Mouse (Mus musculus): ENCODE data around the gene Cep68. TPM values are rescaled to one million over a fixed set of nuclear protein-coding genes. Genes with fewer than 3 reads are reported as not detected.

Gene Cep68
- total RNA-seq, 2 experiments from 2014 or later: 32.0 to 32.7 TPM

DNA sequence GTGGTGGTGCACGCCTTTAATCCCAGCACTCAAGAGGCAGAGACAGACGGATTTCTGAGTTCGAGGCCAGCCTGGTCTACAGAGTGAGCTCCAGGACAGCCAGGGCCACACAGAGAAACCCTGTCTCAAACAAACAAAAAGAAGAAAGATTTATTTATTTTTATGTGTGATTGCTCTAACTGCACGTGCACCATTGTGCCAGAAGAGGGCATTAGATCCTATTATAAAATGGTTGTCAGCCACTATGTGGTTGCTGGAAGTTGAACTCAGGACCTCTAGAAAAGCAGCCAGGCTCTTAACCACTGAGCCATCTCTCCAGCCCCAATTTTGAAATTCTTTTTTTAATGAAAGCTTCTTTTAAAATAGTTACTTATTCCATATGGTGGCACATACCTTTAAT lies 32.8 kb downstream of the Cep68 start:
- intact Hi-C loops (cut with DNase I): no loop called here
- no peak for DNase-seq (ENCODE audit: extremely low spot score in 1 of 2, low spot score in 2 of 2)

DNA sequence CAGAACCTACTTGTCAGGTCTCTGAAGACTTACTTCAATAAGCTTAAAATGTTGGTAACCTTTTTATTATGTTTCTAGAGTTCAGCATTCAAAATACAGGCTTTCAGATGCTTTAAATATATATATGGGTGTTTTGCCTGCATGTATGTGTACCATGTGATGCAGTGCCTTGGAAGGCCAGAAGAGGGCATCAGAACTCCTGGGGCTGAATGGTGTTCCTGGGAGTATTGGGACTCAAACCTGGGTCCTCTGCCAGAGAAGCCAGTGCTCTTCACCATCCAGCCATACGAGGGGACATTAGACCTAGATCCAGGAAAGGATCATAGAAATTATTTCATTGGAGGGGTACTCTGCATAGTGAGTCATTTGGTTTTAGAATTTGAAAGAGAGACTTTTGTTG lies 34.5 kb downstream of the Cep68 start:
- no peak for DNase-seq (ENCODE audit: extremely low spot score in 1 of 2, low spot score in 2 of 2)
- intact Hi-C loops (cut with DNase I): no loop called here

DNA sequence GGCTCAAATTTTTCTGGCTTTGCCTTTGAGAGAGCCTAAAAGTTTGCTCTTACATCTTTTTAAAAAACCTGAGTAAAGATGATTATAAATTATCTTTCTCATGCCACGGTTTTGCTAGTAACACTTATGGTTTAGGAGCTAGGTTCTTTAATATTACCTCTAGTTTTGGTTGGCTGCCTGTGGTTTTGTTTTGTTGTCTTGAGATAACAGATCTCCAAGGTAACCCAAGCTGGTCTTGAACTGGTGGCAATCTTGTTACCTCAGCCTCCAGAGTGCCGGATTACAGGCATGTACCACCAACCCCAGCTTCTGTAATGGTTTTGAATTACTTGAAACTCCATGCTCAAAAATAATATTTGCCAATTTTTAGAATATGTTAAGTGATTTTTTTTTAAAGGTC lies 37.4 kb downstream of the Cep68 start:
- intact Hi-C loops (cut with DNase I): no loop called here
- DNase-seq (ENCODE audit: extremely low spot score in 1 of 2, low spot score in 2 of 2): no peak

DNA sequence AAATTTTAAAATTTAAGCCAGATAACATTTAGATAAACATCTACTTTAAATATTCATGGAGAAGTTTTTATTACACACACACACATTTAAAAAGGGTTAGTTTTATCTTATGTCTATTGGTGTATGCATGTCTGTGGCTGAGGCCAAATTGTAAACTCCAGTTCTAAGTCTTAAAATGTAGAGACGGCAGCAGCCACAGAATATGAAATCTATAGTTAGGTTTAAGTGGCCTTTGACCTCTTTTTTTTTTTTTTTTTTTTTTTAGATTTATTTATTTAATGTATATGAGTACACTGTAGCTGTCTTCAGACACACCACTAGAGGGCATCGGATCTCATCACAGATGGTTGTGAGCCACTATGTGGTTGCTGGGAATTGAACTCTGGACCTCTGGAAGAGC lies 41.6 kb downstream of the Cep68 start:
- no peak for DNase-seq (ENCODE audit: extremely low spot score in 1 of 2, low spot score in 2 of 2)
- intact Hi-C loops (cut with DNase I): no loop called here

DNA sequence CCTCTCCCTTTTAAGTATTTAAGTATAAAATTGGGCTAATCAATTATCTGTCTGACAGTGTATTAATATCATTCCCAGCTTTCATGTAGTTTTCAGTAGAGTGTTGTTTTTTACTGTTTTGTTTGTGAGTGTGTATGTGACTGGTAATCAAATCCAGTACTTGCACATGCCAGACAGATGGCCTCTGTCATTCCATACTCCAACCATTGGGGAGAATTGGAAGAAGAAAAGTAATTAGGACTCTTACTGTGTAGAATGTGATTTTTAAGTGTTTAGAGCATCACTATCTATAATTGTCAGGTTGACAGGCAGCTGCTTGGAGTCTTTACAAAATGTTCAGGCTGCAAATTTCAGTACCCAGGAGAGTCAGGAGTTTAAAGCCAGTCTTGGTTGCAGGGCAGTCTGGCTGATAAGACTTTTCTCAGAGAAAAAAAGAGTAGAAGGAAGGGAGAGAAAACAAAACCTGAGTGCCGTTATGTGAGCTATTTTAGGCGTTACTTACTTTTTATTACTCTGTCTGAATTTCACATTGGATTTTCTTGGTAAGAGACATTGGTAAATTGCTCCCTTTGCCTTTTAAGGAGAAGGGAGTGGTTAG lies 42.5 kb downstream of the Cep68 start:
- intact Hi-C loops (cut with DNase I): no loop called here
- DNase-seq (ENCODE audit: extremely low spot score in 1 of 2, low spot score in 2 of 2): no peak

DNA sequence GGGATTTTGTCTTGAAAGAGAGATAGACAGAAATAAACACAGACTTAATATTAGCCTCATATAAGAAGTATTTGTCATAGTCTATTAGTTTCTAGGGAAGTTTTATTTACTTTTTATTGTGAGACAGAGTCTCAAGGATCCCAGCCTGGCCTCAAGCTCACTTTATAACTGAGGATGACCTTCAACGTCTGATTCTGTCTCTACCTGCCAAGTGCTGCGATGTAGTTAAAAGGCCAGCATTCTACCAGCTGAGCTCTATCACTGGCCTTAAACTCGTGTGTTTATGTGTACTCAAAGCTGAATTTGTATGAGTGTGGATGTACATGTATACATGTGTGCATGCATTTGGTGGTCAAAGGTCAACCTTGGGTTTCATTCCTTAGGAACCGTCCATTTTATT lies 43.7 kb downstream of the Cep68 start:
- intact Hi-C loops (cut with DNase I): no loop called here
- no peak for DNase-seq (ENCODE audit: extremely low spot score in 1 of 2, low spot score in 2 of 2)

DNA sequence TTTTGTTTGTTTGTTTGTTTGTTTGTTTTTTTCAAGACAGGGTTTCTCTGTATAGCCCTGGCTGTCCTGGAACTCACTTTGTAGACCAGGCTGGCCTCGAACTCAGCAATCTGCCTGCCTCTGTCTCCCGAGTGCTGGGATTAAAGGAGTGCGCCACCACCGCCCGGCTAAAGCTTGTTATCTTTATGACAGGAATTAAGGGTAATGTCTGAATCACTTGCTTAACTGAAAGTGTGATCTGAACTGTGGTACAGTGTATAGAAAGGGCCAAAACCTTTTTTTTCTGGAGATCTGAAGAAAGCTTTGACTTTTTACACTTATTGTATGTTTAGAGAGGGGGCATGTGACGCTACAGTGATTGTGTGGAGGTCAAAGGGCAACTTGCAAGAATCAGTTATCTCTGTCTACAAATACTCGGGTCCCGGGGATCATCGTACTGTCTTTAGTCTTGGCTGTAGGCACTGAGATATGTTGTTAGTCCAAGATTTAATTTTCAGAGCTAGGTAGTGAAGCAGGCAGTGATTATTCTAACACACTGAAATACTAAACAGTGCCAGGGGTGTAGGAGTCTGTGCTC lies 44.3 kb downstream of the Cep68 start:
- no peak for DNase-seq (ENCODE audit: extremely low spot score in 1 of 2, low spot score in 2 of 2)

DNA sequence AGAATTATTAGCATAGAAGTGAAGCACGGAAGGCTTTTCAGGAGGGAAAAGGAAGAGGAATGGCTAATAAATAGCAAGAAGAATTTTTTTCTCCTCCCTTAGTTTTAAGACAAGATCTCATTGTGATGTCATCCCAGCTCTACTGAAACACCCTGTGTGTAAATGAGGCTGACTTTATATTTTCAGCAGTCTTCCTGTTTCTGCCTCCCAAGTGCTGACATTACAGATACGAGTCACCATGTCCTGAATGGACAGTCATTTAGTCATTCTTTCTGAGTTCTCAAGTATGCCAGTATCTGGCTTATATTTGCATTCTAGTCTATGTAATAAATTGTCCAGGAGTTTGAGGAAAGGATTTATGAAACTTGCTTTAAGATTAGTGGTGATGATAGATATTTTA lies 44.9 kb downstream of the Cep68 start:
- no peak for DNase-seq (ENCODE audit: extremely low spot score in 1 of 2, low spot score in 2 of 2)
- intact Hi-C loops (cut with DNase I): no loop called here

More for the DNA sequence above, 44.3 kb downstream of the Cep68 start:
- intact Hi-C loops (cut with DNase I): no loop called here

DNA sequence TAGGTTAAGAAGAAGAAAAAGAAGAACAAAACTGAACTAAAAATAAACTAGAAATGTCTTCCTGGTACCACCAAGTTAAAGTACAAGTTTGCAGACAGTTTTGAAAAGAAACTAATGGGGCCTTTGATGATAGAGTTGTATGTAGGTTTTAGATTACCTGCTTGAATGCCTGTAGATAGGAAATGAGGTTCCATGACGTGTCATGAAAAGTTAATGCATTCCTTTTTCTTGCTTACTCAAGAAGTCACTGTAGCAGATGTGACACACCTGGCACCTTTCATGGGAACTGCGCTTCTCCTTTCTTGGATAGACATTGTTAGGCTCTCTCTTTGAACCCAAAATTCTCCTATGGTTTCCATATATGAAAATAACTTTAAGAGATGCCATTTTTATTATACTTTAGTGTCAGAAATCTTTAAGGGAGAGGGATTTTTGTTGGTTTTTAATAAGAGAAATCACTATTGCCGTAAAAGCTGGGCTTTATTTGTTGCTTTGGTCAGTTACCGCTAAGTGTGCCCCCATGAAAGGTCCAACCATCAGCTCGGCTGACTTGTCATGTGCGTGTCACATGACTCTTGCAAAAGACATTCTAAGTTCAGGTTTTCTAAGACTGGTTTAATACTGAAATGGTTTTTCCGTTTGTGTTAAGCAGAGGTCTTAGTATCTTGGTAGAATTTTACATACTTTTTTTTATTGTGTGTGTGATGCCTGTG lies 46.8 kb downstream of the Cep68 start:
- intact Hi-C loops (cut with DNase I): no loop called here
- no peak for DNase-seq (ENCODE audit: extremely low spot score in 1 of 2, low spot score in 2 of 2)

DNA sequence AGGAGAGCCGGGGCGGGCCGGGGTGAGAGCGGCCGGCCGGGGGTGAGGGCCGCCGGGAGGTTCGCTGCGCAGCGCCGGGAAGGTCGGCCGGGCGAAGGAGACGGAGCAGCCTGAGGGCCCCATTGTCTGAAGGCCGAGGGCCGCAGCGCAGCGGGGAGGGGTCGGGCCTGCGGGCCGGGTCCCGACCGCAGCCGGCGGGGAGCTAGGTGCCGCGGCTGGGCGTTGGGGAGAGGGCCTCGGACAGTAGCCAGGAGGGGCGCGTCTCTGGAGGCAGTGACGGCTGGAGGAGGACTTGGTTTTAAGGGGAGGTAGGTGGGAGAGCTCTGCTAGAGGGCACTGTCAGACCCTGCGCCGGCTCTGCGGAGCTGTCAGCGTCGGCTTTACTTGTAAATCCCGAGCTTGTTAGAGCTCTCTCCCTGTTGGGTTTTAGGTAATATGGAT lies 47.5 kb downstream of the Cep68 start:
- DNase-seq (ENCODE audit: extremely low spot score in 1 of 2, low spot score in 2 of 2): peak in 1 of 2 experiments; percentile 82
- intact Hi-C loops (cut with DNase I): no loop called here

DNA sequence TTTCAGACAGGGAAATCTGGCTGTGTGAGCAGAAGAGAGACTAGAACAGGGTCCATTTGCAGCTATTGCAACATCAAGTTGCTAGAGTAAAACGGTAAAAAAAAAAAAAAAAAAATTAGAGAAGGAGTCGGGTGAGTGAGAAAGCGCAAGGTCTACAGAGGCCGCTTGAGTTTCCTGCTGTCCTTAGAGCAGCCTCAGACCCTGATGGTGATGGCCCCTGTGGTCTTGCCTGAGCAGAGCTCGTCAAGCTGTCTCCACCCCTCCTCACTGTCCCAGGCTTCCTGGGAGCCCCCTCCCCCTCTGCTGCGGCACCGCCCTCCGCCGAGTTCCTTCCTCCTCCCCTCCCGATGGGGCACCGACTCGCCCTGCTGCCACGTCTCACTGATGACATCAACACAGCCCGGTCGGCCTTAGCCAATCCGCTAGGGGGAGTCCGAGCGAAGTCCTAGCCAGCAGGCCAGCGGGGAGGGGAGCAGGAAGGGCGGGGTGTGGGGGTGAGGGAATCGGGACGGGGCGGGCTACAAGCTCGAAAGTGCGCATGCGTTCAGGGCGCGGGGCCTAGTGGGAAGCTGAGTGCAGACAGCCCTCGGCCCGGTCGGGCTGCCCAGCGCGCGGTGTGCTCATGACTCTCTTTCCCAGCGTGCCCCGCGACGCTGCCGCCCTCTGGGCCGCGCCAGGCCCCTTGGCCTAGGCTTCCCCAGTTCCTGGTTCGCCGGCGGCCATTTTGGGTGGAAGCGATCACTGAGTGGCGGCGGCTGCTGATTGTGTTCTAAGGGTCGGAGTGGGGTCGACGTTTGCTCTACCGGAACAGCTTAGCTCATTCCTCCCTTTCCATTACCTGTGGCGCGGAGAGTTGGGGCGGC lies 48.3 kb downstream of the Cep68 start, which contains the start of gene Rab1a:
TSS of gene Rab1a (plus strand) at position 720 of the 863 bp plus-strand sequence.
- intact Hi-C loops (cut with DNase I): no loop called here
- peak; percentile 100 for DNase-seq (ENCODE audit: extremely low spot score in 1 of 2, low spot score in 2 of 2)

DNA sequence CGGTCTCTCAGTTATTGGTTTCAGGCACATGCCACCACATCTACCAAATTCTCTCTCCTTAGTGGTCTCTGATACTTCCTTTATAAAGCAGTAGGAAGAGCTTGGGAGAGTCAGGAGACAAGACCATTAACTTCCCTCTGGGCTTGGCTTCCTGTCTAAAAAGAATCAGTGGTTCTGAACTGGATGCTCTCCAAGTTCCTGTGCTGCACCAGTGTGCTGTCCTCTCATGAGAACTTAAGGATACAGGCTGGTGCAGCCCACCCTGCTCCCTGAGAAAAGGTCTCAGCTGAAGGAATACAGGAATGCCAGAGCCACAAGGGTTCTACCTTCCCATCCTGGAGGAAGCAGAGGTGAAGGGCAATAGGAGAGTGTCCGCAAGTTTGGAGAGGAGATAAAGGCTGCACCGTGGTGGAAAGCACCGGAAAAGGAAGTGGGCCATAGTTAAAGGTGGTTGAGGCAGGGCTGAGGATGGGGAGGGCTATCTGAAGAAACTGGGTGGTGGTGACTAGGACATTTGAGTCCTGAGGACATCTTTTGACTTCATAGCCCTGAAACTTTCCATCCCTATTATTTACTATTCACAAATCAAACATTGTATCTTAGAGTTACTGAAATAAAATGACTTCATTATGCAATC lies 56.0 kb downstream of the Cep68 start:
- intact Hi-C loops (cut with DNase I): no loop called here
- DNase-seq (ENCODE audit: extremely low spot score in 1 of 2, low spot score in 2 of 2): no peak

DNA sequence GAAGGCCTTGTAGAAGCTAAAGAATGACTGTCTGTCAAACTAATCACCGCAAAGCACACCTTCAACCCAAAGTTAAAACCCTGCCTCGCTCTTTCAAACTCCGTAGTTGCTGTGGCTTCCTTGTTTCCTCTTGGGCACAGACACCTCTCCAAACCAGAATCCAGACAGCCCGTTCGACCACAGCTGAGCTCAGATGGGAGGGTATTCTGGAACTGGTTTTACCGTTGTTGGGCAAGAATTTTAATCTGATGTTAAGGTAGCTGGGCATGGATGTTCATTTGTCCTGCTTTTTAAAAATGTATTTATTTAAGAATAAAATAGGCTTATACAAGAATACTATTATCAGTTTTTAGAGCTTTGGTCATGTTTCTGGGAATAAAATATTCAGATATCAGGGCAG lies 62.0 kb downstream of the Cep68 start:
- intact Hi-C loops (cut with DNase I): no loop called here
- DNase-seq (ENCODE audit: extremely low spot score in 1 of 2, low spot score in 2 of 2): no peak

Other genes starting within 250 kb of the Cep68 start
- 100 to 1,000 TPM; 316 to 321 TPM for gene Actr2, start 136.5 kb downstream of the Cep68 start, total RNA-seq (2021)
- gene Rab1a, start 48.0 kb downstream of the Cep68 start, total RNA-seq (2021): 100 to 1,000 TPM; 223 to 228 TPM
- 10 to 100 TPM; 67.7 to 75.4 TPM for gene Slc1a4, start 83.3 kb upstream of the Cep68 start, total RNA-seq (2021)